Comparison of ENCODE assay signal across 8 mouse cellular contexts in the genomic region with DNA sequence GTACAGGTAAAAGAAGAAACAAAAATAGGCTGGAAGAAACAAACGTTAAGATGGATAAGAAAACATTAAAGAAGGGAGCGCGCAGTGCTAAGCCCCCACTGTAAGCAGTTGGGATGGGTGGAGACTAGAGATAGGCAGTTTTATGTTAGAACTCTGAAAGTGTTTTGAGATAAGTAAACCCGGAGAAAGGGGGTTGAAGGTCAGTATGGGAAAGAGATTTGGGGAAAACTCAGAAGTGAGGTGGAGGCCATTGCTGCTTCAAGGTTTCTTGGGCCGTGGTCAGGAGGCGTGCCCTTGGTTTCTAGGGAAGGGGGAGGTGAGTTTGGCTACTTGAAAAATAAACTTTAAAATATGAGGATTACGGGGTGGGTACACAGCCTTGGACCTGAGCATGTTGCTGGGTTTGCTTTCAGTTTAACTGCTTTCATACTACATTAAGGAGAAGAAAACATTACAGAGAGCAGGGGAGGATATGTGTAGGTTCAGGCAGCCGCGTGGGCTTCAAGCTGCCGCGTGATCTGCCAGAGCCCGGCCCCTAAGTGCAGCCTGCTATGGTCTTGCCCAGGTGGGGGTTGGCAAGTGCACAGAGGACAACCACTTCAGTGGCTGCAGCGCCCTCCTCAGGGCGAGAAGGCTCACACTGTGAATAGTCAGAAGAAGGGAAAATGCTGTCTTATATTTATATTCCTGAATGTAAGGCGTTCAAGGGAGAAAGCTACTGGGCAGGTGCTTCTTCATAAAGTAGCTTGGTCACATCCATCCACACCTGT. TPM values are rescaled to one million over a fixed set of nuclear protein-coding genes. Genes with fewer than 3 reads are reported as not detected.
DNase-seq lines count a peak whose midpoint lies in the region; ATAC-seq and TF ChIP-seq lines count a peak whose summit lies in the region.
"Had no signal": no experiment of that assay in that cellular context is flagged by ENCODE, and none has a peak within 500 bp of the region (broad histone marks: within the 10 kb centered on the region; RNA-seq: fewer than 3 reads in every experiment).

No protein-coding gene starts in this region.

- peaks cover 6% of the 10 kb centered on the region for H3K4me1 ChIP-seq in testis, adult 2 months (ENCODE audit: control insufficient read depth, insufficient read depth, low read length)
- peaks cover 19% of the 10 kb centered on the region for H3K4me1 ChIP-seq in liver, embryonic 15.5 days (replicated peaks)
- no peaks in the 10 kb centered on the region for H3K4me1 ChIP-seq in forebrain, embryonic 16.5 days (replicated peaks; ENCODE audit: control insufficient read depth, insufficient read depth, low read length)
- no peaks in the 10 kb centered on the region for H3K4me1 ChIP-seq in heart, embryonic 12.5 days (replicated peaks)
- H3K4me1 ChIP-seq: neural tube, embryonic 12.5 days had no signal

- no peaks in the 10 kb centered on the region for H3K27me3 ChIP-seq in testis, adult 2 months (ENCODE audit: control insufficient read depth, insufficient read depth, low read length)
- H3K27me3 ChIP-seq in liver, embryonic 15.5 days: no peaks in the 10 kb centered on the region
- no peaks in the 10 kb centered on the region for H3K27me3 ChIP-seq in forebrain, embryonic 16.5 days (replicated peaks; ENCODE audit: control insufficient read depth, insufficient read depth, low read length)
- no peaks in the 10 kb centered on the region for H3K27me3 ChIP-seq in heart, embryonic 12.5 days (replicated peaks)
- H3K27me3 ChIP-seq: neural tube, embryonic 12.5 days had no signal

- WGBS in liver, embryonic 15.5 days (ENCODE audit: insufficient replicate concordance): 41% methylated on average over 15 of the region's 15 CpGs
- WGBS in forebrain, embryonic 16.5 days: 73% methylated on average over 15 of the region's 15 CpGs
- WGBS in heart, embryonic 12.5 days: 59% methylated on average over 15 of the region's 15 CpGs

- DNase-seq in testis, postnatal 14 days (ENCODE audit: low spot score): no peak
- DNase-seq in frontal cortex, postnatal 25 days (ENCODE audit: low spot score in 2 of 2): peak; percentile 13 to 21
- peak; percentile 80 for DNase-seq in testis, postnatal 10 days (ENCODE audit: low spot score)

- TF ChIP-seq CTCF in testis, adult 2 months (IDR thresholded peaks at IDR 0.05; ENCODE audit: control insufficient read depth, insufficient read depth, insufficient replicate concordance, low read depth, low read length): peak; percentile 39; the same call in 1 of the 2 replicates

- H3K9ac ChIP-seq in liver, embryonic 15.5 days: no peak overlapping the region
- H3K9ac ChIP-seq in forebrain, embryonic 16.5 days (replicated peaks; ENCODE audit: low read depth, low read length): no peak overlapping the region
- no peak overlapping the region for H3K9ac ChIP-seq in heart, embryonic 12.5 days
- H3K9ac ChIP-seq: neural tube, embryonic 12.5 days had no signal

- H3K9me3 ChIP-seq in liver, embryonic 15.5 days (replicated peaks): no peaks in the 10 kb centered on the region
- no peaks in the 10 kb centered on the region for H3K9me3 ChIP-seq in forebrain, embryonic 16.5 days (ENCODE audit: control insufficient read depth, low read length)
- no peaks in the 10 kb centered on the region for H3K9me3 ChIP-seq in heart, embryonic 12.5 days (replicated peaks)
- H3K9me3 ChIP-seq: neural tube, embryonic 12.5 days had no signal

- no peaks in the 10 kb centered on the region for H3K36me3 ChIP-seq in testis, adult 2 months (ENCODE audit: control insufficient read depth, insufficient read depth, low read length)
- no peaks in the 10 kb centered on the region for H3K36me3 ChIP-seq in liver, embryonic 15.5 days (replicated peaks)
- H3K36me3 ChIP-seq in forebrain, embryonic 16.5 days (ENCODE audit: control insufficient read depth, insufficient read depth): no peaks in the 10 kb centered on the region
- no peaks in the 10 kb centered on the region for H3K36me3 ChIP-seq in heart, embryonic 12.5 days
- H3K36me3 ChIP-seq: neural tube, embryonic 12.5 days had no signal

- peak; percentile 52 for ATAC-seq in liver, embryonic 15.5 days (ENCODE audit: insufficient read depth)
- no peak for ATAC-seq in forebrain, embryonic 16.5 days
- no peak for ATAC-seq in heart, embryonic 12.5 days (ENCODE audit: insufficient number of reproducible peaks, low FRiP score)

- peak overlapping the region; percentile 15; the same call in 1 of the 2 replicates for H3K4me3 ChIP-seq in testis, adult 2 months (ENCODE audit: control insufficient read depth, low read depth, low read length)
- no peak overlapping the region for H3K4me3 ChIP-seq in liver, embryonic 15.5 days (replicated peaks)
- H3K4me3 ChIP-seq in forebrain, embryonic 16.5 days (replicated peaks; ENCODE audit: low read length): no peak overlapping the region
- H3K4me3 ChIP-seq in heart, embryonic 12.5 days: no peak overlapping the region
- H3K4me3 ChIP-seq: neural tube, embryonic 12.5 days had no signal

- no peak overlapping the region for H3K27ac ChIP-seq in testis, adult 2 months (ENCODE audit: control insufficient read depth, insufficient read depth, low read depth, low read length)
- no peak overlapping the region for H3K27ac ChIP-seq in liver, embryonic 15.5 days (replicated peaks)
- no peak overlapping the region for H3K27ac ChIP-seq in forebrain, embryonic 16.5 days (ENCODE audit: low read length)
- H3K27ac ChIP-seq in heart, embryonic 12.5 days (ENCODE audit: poor library complexity, severe bottlenecking): no peak overlapping the region
- H3K27ac ChIP-seq: neural tube, embryonic 12.5 days had no signal

- TF ChIP-seq POLR2A in testis, adult 2 months (IDR thresholded peaks at IDR 0.05; ENCODE audit: control insufficient read depth, low read depth, low read length): no peak

- H3K4me2 ChIP-seq in liver, embryonic 15.5 days: peak overlapping the region; percentile 19; the same call in 1 of the 2 replicates
- no peak overlapping the region for H3K4me2 ChIP-seq in forebrain, embryonic 16.5 days (ENCODE audit: low read length)
- H3K4me2 ChIP-seq in heart, embryonic 12.5 days: no peak overlapping the region
- H3K4me2 ChIP-seq: neural tube, embryonic 12.5 days had no signal

RNA-seq across cellular contexts. Expression of gene 4930562C15Rik, which starts 3.4 kb away (rescaled TPM):
- 55.3 and 61.1 TPM in 2 replicates for polyA plus RNA-seq in testis, adult 2 months (2012; rRNA removed)
- 0.09 and 0.14 TPM in 2 replicates for polyA plus RNA-seq in liver, embryonic 15.5 days (2015; fragmentation: Nextera tagmentation; extraction: Ambion mirVana)
- 0.15 and 0.80 TPM in 2 replicates for polyA plus RNA-seq in forebrain, embryonic 16.5 days (2015; fragmentation: Nextera tagmentation; extraction: Ambion mirVana)
- 0.11 and 0.57 TPM in 2 replicates for polyA plus RNA-seq in heart, embryonic 12.5 days (2016; fragmentation: Nextera tagmentation; extraction: Ambion mirVana)

RNA-seq across cellular contexts. Expression of gene Cdip1, which starts 41.7 kb away (rescaled TPM):
- polyA plus RNA-seq in testis, adult 2 months (2012; rRNA removed): 55.2 and 57.0 TPM in 2 replicates
- 20.9 and 24.5 TPM in 2 replicates for polyA plus RNA-seq in liver, embryonic 15.5 days (2015; fragmentation: Nextera tagmentation; extraction: Ambion mirVana)
- 107 and 119 TPM in 2 replicates for polyA plus RNA-seq in forebrain, embryonic 16.5 days (2015; fragmentation: Nextera tagmentation; extraction: Ambion mirVana)
- polyA plus RNA-seq in heart, embryonic 12.5 days (2016; fragmentation: Nextera tagmentation; extraction: Ambion mirVana): 122 and 132 TPM in 2 replicates

RNA-seq across cellular contexts. Expression of gene Ubald1, which starts 48.3 kb away (rescaled TPM):
- polyA plus RNA-seq in testis, adult 2 months (2012; rRNA removed): 65.2 and 75.6 TPM in 2 replicates
- 10.6 and 11.5 TPM in 2 replicates for polyA plus RNA-seq in liver, embryonic 15.5 days (2015; fragmentation: Nextera tagmentation; extraction: Ambion mirVana)
- 49.9 and 51.8 TPM in 2 replicates for polyA plus RNA-seq in forebrain, embryonic 16.5 days (2015; fragmentation: Nextera tagmentation; extraction: Ambion mirVana)
- polyA plus RNA-seq in heart, embryonic 12.5 days (2016; fragmentation: Nextera tagmentation; extraction: Ambion mirVana): 26.8 and 27.1 TPM in 2 replicates

RNA-seq across cellular contexts. Expression of gene Mgrn1, which starts 54.2 kb away (rescaled TPM):
- 29.1 and 29.6 TPM in 2 replicates for polyA plus RNA-seq in testis, adult 2 months (2012; rRNA removed)
- 25.4 and 30.9 TPM in 2 replicates for polyA plus RNA-seq in liver, embryonic 15.5 days (2015; fragmentation: Nextera tagmentation; extraction: Ambion mirVana)
- 104 and 108 TPM in 2 replicates for polyA plus RNA-seq in forebrain, embryonic 16.5 days (2015; fragmentation: Nextera tagmentation; extraction: Ambion mirVana)
- 114 and 116 TPM in 2 replicates for polyA plus RNA-seq in heart, embryonic 12.5 days (2016; fragmentation: Nextera tagmentation; extraction: Ambion mirVana)

Comparison
In these comparisons a context has a peak if more than half of its experiments do, and no peak if none do; other contexts are left out.
1. RNA of gene 4930562C15Rik, which starts 3.4 kb away (polyA plus RNA-seq): 55.3 to 61.1 TPM in testis, adult 2 months; 0.15 to 0.80 TPM in forebrain, embryonic 16.5 days, 0.09 to 0.14 TPM in liver, embryonic 15.5 days and 0.11 to 0.57 TPM in heart, embryonic 12.5 days; every median in the first group is over 10 times any median in the second.